Mouse (Mus musculus): Measurements from ENCODE around the gene Rtca. TPM values are rescaled to one million over a fixed set of nuclear protein-coding genes. Genes with fewer than 3 reads are reported as not detected.

Rtca gene
- polyA plus RNA-seq (2017; shearing (Covaris generic)), result 10 to 100 TPM; 23.5 to 28.4 TPM

DNA sequence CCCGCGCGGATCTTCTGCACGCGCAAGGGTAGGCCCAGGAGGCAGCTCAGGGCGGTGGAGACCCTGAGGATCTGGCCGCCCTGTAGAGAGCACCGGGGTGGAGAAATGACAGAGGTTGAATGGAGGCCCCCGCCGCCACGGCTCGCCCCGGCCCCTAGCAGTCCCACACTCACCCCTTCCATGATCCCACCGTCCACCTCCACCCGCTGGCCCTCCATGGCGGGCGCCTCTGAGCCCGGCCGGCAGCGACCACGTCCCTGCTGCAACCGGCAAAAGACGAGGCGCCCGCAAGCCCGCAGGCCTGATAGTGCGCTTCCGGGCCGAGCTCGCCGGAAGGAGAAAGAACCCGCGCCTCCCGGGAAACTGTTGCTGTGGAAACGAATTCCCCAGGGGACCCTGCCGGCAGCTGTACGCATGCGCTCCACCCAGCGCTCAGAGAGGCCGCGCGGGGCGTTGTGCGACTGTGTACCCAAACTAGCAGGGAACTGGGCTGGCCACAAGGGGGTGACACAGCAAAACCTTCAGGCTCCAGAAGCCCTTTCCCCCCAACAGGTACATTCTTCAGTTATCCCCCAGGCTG, at the start of gene Rtca:
Gene Rtca (minus strand): TSS at position 437 of the 580 bp plus-strand sequence.
- peak; percentile 83 for ATAC-seq

GRCm38 (mm10) chr3:116551362-116551761, 43.4 kb upstream of the Rtca start:
- no peak for ATAC-seq

GRCm38 (mm10) chr3:116547430-116547829, 39.4 kb upstream of the Rtca start:
- no peak for ATAC-seq

DNA sequence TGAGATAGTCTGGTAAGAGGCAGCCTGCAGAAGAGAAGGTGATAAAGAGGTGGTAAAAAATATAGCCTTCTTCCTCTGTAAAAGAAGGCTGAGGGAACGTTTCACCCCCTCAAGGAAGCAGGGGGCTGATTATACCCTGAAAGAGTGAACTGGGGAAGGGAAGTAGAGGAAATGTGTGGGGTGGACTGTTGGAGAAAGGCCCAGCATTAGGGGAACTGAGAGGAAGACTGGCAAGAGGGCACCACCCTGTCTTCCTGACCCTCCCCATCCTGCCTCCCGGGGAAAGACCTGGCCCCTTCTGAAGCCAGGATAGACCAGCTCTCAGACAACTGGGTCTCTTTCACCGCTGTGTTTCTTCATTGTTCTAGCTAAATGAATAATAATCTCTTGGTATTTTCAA, 34.5 kb upstream of the Rtca start:
- no peak for ATAC-seq

DNA sequence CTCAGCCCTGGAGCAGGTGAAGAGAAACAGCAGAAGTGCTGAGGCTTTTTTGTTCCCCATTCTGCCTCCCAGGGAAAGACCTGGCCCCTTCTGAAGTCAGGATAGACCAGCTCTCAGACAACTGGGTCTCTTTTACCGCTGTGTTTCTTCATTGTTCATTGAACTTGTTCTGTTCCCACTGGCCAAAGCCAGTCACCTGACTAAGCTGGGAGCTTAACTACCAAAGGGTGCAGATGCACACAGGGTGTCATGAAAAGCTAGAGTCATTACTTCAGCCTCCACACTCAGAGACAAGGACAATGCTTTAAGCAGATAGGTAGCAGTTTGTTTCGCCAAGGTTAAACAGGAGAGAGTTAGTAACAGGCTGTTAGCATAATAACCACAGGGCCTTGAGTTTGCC, 34.1 kb upstream of the Rtca start:
- ATAC-seq, result no peak

- no peak for ATAC-seq
Observed at GRCm38 (mm10) chr3:116537200-116537573, 29.2 kb upstream of the Rtca start.

DNA sequence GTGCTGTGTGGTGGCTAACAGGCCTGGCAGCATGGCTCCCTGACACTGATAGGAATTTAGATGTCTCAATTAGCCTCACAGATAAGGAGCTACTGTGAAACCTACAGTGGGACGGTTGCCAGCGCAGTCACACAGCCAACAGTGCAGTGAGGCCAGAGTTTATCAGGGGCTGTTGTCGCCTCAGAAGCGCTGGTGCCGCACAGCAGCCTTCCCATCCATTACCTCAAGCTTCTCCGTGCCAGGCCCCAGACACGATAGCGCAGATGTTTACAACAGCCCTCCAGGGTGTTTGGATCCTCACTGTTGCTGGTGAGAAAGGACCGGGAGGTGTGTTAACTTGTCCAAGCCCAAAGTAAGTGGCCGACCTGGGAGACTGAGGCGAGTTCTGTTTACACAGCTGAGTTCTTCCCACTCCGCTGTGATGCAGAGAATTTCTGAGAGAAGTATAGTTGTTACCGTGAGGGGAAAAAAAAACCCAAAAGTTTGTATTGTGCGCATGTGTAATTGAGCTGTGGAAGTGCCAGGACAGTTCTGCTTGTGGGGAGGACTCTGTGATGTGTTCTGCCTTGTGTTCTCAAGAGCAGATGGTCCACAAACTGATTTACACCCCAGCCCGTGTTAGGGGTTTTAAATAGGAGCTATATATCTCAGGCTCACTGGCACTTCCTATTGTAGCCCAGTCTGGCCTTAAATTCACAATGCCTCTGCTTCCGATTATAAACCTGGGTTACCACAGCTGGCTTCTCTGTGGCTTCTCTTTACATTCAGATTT, 28.6 kb upstream of the Rtca start:
- no peak for ATAC-seq

DNA sequence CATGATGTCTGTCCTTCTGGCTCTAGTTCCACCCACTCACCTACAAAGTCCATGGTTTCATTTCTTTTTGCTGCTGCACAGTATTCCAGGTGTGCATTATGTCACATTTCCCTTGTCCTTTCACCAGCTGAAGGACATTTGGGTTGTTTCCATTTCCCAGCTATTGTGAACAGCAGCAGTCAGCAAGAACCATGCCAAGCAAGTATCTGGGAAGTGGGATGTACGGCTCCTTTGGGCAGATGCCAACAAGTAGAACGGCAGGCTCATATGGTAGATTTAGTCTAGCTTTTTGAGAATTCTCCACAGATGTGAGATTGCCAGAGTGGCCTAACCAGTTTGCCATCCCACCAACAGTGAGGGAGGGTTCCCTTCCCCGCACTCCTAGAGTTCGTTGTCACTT, 22.8 kb upstream of the Rtca start:
- ATAC-seq, result no peak

DNA sequence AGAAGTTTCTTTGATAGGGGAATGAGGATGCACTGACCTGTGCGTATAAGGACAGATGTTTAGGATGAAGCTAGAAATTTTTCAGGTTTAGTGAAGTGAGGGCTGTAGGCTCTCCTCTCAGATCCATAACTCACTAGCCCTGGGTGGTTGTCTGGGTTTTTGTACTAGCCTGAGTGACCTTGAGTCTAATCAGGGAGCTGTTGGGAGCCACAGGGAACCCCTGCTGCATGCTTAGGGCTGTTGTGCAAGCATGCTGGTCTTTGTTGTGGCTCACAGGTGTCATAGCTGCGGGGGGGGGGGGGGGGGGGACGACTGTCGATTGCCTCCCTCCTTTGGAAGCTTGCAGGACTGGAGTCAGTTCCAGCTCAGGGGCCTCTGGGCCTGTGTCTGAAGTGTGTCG, 21.7 kb upstream of the Rtca start:
- ATAC-seq, result no peak

DNA sequence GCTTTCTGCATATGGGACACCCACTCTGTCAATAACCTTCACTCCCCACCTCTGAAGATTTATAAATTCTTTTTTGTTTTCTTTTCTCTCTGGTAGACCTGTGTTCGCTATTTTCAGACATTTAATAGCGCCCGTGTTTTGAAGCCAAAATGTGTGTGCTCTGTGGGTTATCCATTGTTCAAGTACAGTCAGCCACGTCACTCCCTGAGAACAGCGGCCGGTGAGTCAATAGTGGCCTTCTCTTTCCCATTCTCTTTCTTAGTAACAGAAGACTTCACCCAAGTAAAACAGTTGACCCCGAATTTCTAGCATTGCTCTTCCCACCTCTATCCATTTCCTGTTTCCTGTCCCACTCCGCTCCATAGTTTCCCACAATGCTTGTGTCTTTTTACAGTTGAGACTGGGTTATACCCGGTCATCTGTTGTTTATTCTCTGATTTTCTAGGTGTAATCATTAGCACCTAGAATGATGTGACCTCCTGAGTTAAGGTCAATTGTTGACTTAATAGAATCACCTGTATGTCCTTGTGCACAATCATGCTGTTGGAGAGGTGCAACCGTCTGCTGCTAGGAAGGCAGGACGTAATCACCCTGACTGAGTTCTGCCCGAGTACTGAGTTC, 12.2 kb upstream of the Rtca start:
- ATAC-seq, result no peak

DNA sequence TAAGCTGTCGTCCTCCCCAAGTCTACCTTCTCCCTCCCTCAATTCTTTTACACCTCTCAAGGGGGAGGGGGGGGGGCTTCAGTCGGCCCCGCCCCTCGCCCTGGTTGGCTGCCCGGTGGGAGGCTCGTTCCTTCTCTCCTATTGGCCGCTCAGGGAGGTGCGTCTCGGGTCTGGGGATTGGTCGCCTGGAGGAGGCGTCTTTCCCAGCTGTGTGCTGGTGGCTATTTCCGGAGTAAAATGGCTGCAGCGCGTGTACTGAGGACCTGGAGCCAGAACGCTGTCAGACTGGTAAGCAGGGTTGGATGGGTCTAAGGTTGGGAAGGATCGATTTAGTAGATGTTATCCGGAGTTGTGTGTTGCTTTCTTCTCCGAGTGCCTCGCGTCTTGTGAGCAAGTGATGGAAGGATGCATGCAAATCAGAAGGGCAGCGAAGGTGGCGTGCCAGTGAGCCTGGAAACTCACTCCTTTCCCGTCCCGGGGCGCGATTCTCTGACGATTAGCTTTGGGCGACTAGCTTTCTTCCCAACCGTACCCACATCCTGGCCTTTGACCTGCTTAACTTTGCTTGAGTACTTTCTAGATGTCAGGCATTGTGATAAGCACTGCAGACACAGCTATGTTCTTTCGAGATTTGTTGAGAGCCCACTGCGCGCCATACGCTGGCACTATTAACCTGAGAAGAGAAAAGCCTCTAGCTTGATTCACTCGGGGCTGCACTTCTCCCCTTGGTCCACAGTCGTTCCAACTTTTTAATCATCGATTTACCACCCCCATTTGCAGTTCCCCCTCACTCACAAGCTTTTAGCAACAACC, 5.1 kb upstream of the Rtca start, which contains the start of gene Dbt:
Gene Dbt (plus strand): TSS at position 167 of the 813 bp plus-strand sequence.
- peak; percentile 93 for ATAC-seq

- peak; percentile 9 for ATAC-seq
Observed at GRCm38 (mm10) chr3:116512151-116512903, 4.3 kb upstream of the Rtca start.

DNA sequence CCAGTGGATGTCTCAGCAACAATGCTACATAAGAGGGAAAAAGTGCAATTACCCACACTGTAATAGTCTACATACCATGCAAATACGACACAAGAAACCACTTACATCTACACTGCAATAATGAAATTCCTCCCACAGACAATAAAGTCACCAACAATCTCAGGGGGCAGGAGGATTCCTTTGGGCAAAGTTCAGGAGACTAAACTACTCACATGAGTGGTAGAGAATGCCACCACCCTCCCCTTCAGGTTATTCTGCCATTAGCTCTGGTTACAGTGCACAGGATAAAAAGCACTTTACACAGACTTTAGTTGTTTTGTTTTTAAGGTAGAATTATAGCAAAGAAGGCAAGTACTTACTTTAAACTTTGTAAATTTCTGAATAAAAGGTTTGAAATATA, 12.3 kb downstream of the Rtca start:
- no peak for ATAC-seq

DNA sequence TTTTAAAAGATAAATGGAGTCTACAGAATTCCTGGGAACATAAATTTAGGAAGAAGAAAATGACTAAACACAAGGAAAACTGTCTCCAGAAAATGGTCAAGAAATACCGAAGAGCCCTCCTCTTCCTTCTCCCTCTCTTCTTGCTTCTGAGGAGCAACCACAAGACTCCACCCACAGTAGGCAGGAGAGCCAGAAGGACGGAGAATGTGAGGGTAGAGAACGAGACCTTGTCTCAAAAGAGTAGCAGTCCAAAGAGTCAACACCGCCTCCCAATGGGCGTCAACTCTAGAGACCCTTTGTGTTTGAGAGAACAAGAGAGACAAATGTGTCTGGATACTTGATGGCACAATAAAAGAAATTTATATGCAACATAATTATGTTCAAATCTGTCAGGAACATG, 14.3 kb downstream of the Rtca start:
- no peak for ATAC-seq

DNA sequence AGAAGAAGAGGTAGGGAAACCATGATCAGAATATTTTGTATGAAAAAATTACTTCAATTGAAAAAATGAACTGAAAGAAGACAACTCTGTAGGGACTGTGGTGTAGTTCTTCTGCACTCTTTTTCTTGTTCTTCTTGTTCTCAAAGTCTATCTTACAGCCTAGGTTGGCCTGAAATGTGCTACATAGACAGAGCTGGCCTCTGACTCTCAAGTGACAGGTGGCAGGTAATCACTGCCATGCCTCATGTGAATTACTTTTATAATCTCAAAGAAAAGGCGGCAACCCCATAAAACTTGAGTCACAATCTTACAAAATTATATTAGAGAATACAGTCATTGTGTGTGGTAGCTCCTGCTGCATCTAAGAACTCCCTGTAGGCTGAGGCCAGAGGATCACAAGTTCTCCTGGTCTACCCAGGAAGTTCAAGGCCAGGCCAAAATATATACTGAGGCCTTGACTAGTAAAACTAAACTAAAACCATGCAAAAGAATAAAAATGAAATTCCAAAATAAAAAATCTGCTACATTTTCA, 16.0 kb downstream of the Rtca start:
- no peak for ATAC-seq

DNA sequence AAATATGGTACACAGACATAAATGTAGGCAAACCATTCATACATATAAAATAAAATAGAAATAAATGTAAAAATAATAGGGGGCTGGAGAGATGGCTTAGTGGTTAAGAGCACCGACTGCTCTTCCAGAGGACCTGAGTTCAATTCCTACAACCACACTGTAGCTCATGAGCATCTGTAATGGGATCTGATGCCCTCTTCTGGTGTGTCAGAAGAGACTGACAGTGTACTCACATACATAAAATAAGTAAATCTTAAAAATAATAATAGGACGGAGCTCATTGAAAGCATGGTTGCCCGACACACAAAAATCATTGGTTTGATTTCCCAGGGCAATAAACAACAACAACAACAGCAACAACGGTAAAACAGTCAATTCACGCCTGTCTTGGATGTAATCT, 17.1 kb downstream of the Rtca start:
- no peak for ATAC-seq

DNA sequence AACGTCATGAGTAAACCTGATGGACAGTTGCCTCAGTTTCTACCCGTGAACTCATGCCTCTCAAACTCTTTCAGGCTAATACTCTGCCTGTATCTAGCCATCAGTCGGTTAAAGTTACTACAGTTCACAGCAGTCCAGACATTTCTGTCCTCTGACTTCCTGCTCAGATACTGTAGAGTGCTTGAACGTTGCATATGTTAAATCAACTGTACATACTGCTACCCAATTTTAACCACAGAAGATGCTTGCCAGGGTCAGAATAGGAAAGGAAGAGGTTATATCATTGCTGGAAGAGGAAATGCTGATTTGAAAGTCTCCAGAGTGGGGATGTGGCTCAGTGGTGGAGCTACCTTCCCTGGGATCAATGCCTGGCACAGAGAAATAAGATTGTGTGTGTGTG, 24.7 kb downstream of the Rtca start:
- ATAC-seq, result no peak

DNA sequence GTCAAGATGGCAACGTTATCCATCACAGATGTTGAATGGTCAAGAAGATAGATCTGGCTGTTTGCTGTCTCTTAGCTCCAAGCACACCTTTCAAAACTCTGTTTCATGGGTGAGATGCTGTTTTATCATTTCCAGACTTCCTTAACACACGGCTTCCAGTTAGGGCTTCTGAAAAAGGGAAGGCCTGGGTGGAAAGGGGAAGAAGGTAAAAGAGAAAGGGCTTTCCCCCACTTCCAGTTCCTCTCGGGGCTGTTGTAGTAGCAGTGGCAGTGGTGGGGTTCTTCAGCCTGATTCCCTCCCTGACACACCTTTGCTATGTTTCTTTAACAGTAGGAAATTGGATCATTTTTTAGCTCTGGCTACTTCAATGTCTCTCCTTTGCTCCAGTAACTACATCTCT, 25.3 kb downstream of the Rtca start:
- ATAC-seq, result no peak

DNA sequence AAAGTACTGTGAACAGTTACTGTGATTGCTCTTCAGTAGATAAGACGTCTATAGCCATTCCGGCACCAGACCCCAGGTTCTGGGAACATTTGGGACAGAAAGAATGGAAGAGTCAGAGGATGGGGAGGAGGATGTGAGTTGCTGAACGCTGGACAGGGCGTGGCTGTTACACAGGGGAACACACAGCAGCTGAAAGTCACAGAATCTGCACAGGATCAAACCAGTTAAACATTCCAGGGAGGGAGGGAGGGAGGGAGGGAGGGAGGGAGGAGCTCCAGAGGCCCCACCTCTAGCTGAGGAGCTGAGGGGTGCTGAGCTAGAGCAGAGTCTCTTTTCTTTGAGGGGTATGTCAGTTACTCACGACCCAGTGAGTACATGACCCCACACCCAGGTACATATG, 27.1 kb downstream of the Rtca start:
- no peak for ATAC-seq

GRCm38 (mm10) chr3:116480119-116480518, 27.9 kb downstream of the Rtca start:
- no peak for ATAC-seq

DNA sequence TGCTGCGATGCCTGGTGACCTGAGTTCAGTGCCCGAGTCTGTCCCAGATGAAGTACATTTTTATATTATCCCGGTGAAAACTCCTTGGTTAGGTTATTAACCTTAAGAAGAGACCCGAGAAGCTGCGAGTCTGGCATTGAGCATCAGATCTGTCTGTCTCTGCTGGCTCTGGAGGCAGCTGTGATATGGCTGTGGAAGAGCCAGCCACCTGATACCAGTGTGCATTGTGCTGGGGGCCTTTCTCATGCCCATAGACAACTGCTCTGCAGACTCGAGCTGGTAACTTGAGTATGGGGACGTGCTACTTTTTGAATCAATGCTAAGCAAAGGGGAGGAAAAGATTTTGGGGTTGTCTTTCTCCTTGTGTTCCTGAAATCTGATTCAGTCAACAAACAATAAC, 30.7 kb downstream of the Rtca start:
- no peak for ATAC-seq

GRCm38 (mm10) chr3:116476686-116477298, 31.2 kb downstream of the Rtca start:
- no peak for ATAC-seq

Data from activated CD4-positive, CD25-positive, alpha-beta regulatory T cell, adult 4 months (primary cell).